Mouse (Mus musculus): ENCODE results near the gene Rsu1. TPM values are rescaled to one million over a fixed set of nuclear protein-coding genes. Genes with fewer than 3 reads are reported as not detected.

Gene Rsu1
- polyA plus RNA-seq, 1 experiment, result 43.8 TPM

DNA sequence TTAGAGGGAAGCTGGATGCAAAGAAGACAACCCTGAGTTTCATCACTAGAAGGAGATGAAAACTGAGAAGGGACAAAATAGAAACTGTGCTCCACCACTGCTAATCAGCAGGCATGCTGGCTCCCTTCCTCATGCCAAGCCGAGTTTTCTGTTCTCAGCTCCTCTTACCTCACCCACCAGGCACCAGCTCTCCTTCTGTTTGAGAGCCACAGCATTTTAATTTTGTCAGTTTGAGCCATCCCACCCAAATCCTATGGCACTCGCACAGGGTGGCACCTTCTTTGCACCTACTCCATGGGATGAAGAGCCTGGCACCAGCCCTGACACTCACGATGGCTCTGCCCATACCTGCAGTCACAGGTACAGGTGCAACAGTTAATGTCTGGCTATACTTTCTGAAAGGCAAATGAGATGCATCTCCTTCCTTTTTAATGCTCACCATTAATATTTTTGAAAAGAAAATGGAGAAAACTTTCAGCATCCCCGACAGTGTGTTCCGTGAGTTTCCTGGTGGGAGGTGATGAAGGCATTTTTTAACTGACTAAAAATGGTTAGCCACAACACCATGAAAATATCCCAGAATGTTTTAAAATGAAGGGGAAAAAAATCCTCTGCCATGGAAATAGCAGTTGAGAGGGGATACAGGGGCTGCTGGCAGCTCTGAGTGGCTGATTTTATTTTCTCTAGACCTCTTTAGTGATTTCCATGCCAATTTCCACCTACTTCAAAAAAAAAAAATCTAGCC lies 210.6 kb downstream of the Rsu1 start:
- Histone ChIP-seq H3K4me3 (ENCODE audit: insufficient read depth, low read length) (no peak overlapping the region), H3K27ac (ENCODE audit: insufficient read depth, low read length) (no peak overlapping the region), H3K4me1 (ENCODE audit: control insufficient read depth, insufficient read depth, low read length) (no peaks in the 10 kb centered on the region)
- TF ChIP-seq CTCF (IDR thresholded peaks at IDR 0.05; ENCODE audit: extremely low read depth, insufficient read depth, low read length), result no peak
- no peak for TF ChIP-seq POLR2A (IDR thresholded peaks at IDR 0.05; ENCODE audit: extremely low read depth, insufficient read depth, low read length)

DNA sequence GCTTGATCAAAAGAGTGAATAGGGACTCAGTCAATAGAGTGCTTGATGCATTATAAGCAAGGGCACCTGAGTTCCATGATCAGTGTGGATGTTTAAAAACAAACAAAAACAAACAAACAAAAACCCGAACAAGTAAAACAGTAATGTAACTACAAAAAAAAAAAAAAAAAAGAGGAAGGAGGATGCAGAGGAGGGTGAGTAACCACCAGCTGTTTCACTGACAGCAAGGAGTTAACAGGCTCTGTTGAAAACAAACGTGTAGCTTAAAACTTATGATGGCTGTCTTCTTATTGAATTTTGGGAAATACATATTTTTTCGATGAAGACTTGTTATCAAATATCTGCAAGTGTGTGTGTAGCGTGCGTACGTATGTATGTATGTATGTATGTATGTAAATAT lies 222.6 kb downstream of the Rsu1 start:
- H3K27ac ChIP-seq (ENCODE audit: insufficient read depth, low read length), result no peak overlapping the region
- TF ChIP-seq CTCF (IDR thresholded peaks at IDR 0.05; ENCODE audit: extremely low read depth, insufficient read depth, low read length) (no peak), POLR2A (IDR thresholded peaks at IDR 0.05; ENCODE audit: extremely low read depth, insufficient read depth, low read length) (no peak)
- H3K4me1 ChIP-seq (ENCODE audit: control insufficient read depth, insufficient read depth, low read length), result no peaks in the 10 kb centered on the region
- H3K4me3 ChIP-seq (ENCODE audit: insufficient read depth, low read length), result no peak overlapping the region

DNA sequence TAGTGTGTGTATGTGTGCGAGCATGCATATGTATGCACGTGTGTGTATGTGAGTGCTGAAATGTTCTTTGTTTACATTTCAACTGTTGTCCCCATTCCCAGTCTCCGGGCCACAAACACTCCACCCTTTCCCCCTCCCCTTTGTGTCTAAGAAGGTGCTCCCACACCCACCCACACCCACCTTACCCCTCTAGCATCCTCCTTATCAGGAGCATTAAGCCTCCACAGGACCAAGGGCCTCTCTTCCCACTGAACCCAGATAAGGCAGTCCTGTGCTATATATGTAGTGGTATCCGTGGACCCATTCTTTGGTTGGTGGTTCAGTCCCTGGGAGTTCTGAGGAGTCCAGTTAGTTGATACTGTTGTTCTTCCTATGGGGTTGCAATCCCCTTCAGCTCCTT lies 226.7 kb downstream of the Rsu1 start:
- Histone ChIP-seq H3K4me1 (ENCODE audit: control insufficient read depth, insufficient read depth, low read length) (no peaks in the 10 kb centered on the region), H3K4me3 (ENCODE audit: insufficient read depth, low read length) (no peak overlapping the region), H3K27ac (ENCODE audit: insufficient read depth, low read length) (no peak overlapping the region)
- TF ChIP-seq CTCF (IDR thresholded peaks at IDR 0.05; ENCODE audit: extremely low read depth, insufficient read depth, low read length) (no peak), POLR2A (IDR thresholded peaks at IDR 0.05; ENCODE audit: extremely low read depth, insufficient read depth, low read length) (no peak)

DNA sequence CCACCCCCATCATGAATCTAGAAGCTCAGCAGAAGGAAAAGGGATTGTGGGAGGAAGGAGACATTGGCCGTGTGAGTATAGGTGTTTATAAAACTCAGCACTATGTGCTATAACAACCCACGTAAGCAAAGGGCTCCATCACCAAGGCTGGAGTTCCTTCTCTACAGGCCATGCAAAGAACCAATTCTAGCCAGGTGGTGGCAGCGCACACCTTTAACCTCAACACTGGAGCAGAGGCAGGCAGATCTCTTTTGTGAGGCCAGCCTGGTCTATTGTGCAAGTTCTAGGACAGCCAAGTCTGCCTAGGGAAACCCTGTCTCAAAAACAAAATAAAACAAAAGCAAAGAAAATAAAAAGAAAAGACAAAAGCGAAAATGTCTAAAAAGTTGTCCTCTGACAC lies 231.4 kb downstream of the Rsu1 start:
- no peak for TF ChIP-seq POLR2A (IDR thresholded peaks at IDR 0.05; ENCODE audit: extremely low read depth, insufficient read depth, low read length)
- no peak for TF ChIP-seq CTCF (IDR thresholded peaks at IDR 0.05; ENCODE audit: extremely low read depth, insufficient read depth, low read length)
- Histone ChIP-seq H3K4me1 (ENCODE audit: control insufficient read depth, insufficient read depth, low read length) (no peaks in the 10 kb centered on the region), H3K27ac (ENCODE audit: insufficient read depth, low read length) (no peak overlapping the region), H3K4me3 (ENCODE audit: insufficient read depth, low read length) (no peak overlapping the region)

- TF ChIP-seq CTCF (IDR thresholded peaks at IDR 0.05; ENCODE audit: extremely low read depth, insufficient read depth, low read length) (no peak), POLR2A (IDR thresholded peaks at IDR 0.05; ENCODE audit: extremely low read depth, insufficient read depth, low read length) (no peak)
- H3K4me1 ChIP-seq (ENCODE audit: control insufficient read depth, insufficient read depth, low read length), result no peaks in the 10 kb centered on the region
- no peak overlapping the region for H3K27ac ChIP-seq (ENCODE audit: insufficient read depth, low read length)
- H3K4me3 ChIP-seq (ENCODE audit: insufficient read depth, low read length), result no peak overlapping the region
Measured at GRCm38 (mm10) chr2:13038772-13039171, 232.4 kb downstream of the Rsu1 start.

Other genes starting within 250 kb of the Rsu1 start
- gene Cubn, start 220.4 kb upstream of the Rsu1 start, polyA plus RNA-seq (2012; rRNA removed), result 0.06 and 0.10 TPM in 2 replicates

Measured in cortical plate, adult 2 months (tissue).